Mouse (Mus musculus): ENCODE measurements around the gene D5Ertd579e. TPM values are rescaled to one million over a fixed set of nuclear protein-coding genes. Genes with fewer than 3 reads are reported as not detected.
A peak's percentile ranks its signal among the peaks of the same experiment; 100 is the strongest.

Gene D5Ertd579e
- polyA plus RNA-seq, 1 experiment from 2014 or later = 14.0 TPM

DNA sequence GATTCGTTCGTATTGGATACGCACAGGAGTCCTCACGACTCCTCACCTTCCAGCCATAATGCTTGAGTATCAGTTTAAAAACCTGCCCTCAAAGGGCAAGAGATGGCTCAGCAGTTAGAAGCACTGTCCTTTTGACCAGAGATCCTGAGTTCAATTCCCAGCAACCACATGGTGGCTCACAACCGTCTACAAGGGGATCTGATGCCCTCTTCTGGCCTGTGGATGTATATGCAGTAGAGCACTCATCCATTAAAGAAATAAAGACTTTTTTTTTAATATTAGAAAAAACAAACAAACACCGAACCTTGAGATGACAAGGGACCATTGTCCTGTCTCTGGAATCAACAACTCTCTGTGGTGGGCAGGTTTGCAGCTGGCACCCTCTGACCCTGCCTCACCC lies 111.5 kb downstream of the D5Ertd579e start:
- Histone ChIP-seq H3K4me2 (ENCODE audit: low read depth, low read length) (no peak overlapping the region), H3K27me3 (ENCODE audit: control insufficient read depth, insufficient read depth, low read depth, low read length) (no peaks in the 10 kb centered on the region), H3K9me3 (ENCODE audit: control insufficient read depth, low read length) (no peaks in the 10 kb centered on the region), H3K36me3 (ENCODE audit: control insufficient read depth, insufficient read depth, low read length) (no peaks in the 10 kb centered on the region), H3K4me1 (replicated peaks; ENCODE audit: control insufficient read depth, insufficient read depth, low read length) (peaks cover 7% of the 10 kb centered on the region), H3K4me3 (ENCODE audit: low read length) (no peak overlapping the region), H3K27ac (ENCODE audit: low read length) (no peak overlapping the region), H3K9ac (ENCODE audit: low read length) (no peak overlapping the region)
- no peak for ATAC-seq (ENCODE audit: low read depth)
- WGBS = 61% methylated on average over 6 of the region's 6 CpGs

DNA sequence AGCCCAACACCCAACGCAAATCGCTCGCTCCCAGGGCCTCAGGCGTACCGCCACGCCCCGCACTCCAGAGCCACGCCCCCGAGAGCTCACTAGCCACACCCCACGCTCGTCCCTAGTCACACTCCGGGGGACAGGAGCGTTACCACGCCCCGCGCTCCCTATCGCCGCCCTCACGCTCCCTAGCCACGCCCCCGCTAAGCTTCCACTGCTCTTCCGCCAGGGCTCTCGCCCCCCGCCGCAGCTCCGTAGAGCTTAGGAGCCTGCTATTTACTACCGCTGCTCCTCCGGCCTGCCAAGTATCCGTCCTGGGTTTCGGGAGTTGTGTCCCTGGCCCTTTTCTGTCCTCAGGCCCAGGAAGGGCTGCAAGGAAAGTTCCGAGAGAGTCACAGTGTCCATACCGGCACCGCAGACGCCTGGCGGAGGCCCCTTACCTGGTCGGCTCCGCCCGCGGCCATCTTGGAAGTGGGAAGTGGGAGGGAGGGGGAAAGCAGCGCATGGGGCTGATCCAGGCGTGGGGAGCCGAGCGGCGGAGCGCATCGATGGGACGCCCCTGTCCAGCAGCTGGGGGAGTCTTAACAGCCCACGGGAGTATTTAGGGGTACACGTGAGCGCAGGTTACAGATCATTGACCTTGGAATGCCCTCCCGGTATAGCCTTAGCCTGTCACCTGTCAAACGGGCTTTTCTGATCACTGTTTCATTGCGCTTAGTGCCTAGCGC lies 113.7 kb downstream of the D5Ertd579e start:
- Histone ChIP-seq H3K4me3 (ENCODE audit: low read length) (peak overlapping the region; percentile 80), H3K9ac (ENCODE audit: low read length) (peak overlapping the region; percentile 87), H3K4me1 (replicated peaks; ENCODE audit: control insufficient read depth, insufficient read depth, low read length) (peaks cover 7% of the 10 kb centered on the region), H3K27ac (ENCODE audit: low read length) (peak overlapping the region; percentile 80), H3K36me3 (ENCODE audit: control insufficient read depth, insufficient read depth, low read length) (no peaks in the 10 kb centered on the region), H3K27me3 (ENCODE audit: control insufficient read depth, insufficient read depth, low read depth, low read length) (no peaks in the 10 kb centered on the region), H3K9me3 (ENCODE audit: control insufficient read depth, low read length) (no peaks in the 10 kb centered on the region), H3K4me2 (ENCODE audit: low read depth, low read length) (peak overlapping the region; percentile 90)
- WGBS = 1% methylated on average over 50 of the region's 54 CpGs
- peak; percentile 99 for ATAC-seq (ENCODE audit: low read depth)

DNA sequence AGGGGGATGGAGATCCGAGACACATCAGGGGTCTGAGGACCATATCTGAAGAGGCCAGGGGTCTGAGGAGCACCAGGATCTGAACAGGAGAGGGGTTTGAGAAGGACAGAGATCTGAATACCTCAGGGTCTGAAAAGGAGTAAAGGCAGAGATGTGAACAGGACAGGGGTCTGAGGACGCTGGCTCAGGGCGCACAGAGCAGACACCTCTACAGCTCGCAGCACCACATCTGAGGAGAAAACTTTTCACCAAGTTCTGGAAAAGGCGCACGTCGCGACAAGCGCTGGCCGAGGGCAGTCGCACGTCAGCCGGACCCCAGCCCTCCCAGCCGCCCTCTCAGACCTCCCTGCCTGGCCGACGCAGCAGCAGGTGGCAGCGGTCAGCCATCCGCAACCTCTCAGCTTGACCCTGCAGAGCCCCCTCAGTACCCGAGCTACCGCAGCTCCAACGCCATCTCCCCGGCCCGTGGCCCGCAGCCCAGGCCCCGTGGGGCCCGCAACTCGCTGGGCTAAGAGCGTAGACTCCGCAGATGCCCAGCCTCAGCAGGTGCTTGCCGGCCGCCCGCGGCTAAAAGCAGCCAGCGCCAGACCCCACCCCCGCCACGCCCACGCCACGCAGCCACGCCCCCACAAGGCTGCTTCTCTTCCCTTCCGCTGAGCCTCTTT lies 114.4 kb downstream of the D5Ertd579e start:
- H3K9ac ChIP-seq (ENCODE audit: low read length) = peak overlapping the region; percentile 71
- no peak for ATAC-seq (ENCODE audit: low read depth)

DNA sequence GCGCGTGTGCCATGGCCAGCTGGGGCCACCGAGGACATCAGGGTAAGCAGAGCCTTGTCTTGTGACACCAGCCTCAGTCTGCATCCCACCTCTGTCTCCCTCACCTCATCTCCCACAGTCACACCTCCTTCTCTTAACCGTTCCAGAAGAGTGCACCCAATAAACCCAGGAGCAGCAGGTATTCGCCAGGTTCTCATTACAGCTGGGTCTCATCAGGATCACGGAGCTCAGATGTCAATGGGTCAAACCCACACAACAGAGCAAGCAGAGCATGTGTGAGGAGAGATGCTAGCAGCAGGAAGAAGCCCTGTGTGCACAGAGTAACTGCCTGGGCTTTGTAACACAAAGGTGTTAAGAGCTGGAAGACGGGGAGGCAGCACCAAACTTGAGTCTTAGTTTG lies 115.9 kb downstream of the D5Ertd579e start:
- no peak for ATAC-seq (ENCODE audit: low read depth)
- peaks cover 11% of the 10 kb centered on the region for H3K4me1 ChIP-seq (replicated peaks; ENCODE audit: control insufficient read depth, insufficient read depth, low read length)
- no peak overlapping the region for H3K9ac ChIP-seq (ENCODE audit: low read length)
- 67% methylated on average over 7 of the region's 7 CpGs for WGBS
- H3K27me3 ChIP-seq (ENCODE audit: control insufficient read depth, insufficient read depth, low read depth, low read length) = no peaks in the 10 kb centered on the region
- H3K4me3 ChIP-seq (ENCODE audit: low read length) = no peak overlapping the region
- no peak overlapping the region for H3K4me2 ChIP-seq (ENCODE audit: low read depth, low read length)
- H3K27ac ChIP-seq (ENCODE audit: low read length) = no peak overlapping the region
- no peaks in the 10 kb centered on the region for H3K9me3 ChIP-seq (ENCODE audit: control insufficient read depth, low read length)
- no peaks in the 10 kb centered on the region for H3K36me3 ChIP-seq (ENCODE audit: control insufficient read depth, insufficient read depth, low read length)

More for the DNA sequence above, 114.4 kb downstream of the D5Ertd579e start:
- Histone ChIP-seq H3K36me3 (ENCODE audit: control insufficient read depth, insufficient read depth, low read length) (no peaks in the 10 kb centered on the region), H3K4me1 (replicated peaks; ENCODE audit: control insufficient read depth, insufficient read depth, low read length) (peaks cover 7% of the 10 kb centered on the region), H3K27me3 (ENCODE audit: control insufficient read depth, insufficient read depth, low read depth, low read length) (no peaks in the 10 kb centered on the region), H3K9me3 (ENCODE audit: control insufficient read depth, low read length) (no peaks in the 10 kb centered on the region), H3K27ac (ENCODE audit: low read length) (no peak overlapping the region), H3K4me3 (ENCODE audit: low read length) (peak overlapping the region; percentile 80), H3K4me2 (ENCODE audit: low read depth, low read length) (peak overlapping the region; percentile 90)
- 1% methylated on average over 40 of the region's 40 CpGs for WGBS

DNA sequence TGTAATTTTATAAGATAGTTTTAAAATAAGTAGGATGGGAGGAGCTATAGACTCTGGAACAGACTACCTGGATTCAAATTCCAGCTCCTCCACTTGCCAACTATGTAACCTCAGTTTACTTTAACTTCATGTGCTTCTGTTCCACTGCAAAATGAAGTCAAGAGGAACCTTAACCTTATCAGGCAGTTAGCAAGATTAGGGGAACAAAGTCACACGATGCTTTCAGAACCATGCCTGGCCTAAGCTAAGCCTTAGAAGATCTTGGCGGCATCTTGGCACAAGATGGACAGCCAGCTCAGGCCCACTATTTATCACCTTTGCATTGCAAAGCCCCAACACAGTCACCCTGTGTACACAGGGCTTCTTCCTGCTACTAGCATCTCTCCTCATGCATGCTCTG lies 116.8 kb downstream of the D5Ertd579e start:
- Histone ChIP-seq H3K27me3 (ENCODE audit: control insufficient read depth, insufficient read depth, low read depth, low read length) (no peaks in the 10 kb centered on the region), H3K4me3 (ENCODE audit: low read length) (no peak overlapping the region), H3K9ac (ENCODE audit: low read length) (no peak overlapping the region), H3K4me2 (ENCODE audit: low read depth, low read length) (no peak overlapping the region), H3K4me1 (replicated peaks; ENCODE audit: control insufficient read depth, insufficient read depth, low read length) (peaks cover 20% of the 10 kb centered on the region), H3K9me3 (ENCODE audit: control insufficient read depth, low read length) (no peaks in the 10 kb centered on the region), H3K27ac (ENCODE audit: low read length) (no peak overlapping the region), H3K36me3 (ENCODE audit: control insufficient read depth, insufficient read depth, low read length) (no peaks in the 10 kb centered on the region)
- 49% methylated on average over 2 of the region's 2 CpGs for WGBS
- ATAC-seq (ENCODE audit: low read depth) = no peak

DNA sequence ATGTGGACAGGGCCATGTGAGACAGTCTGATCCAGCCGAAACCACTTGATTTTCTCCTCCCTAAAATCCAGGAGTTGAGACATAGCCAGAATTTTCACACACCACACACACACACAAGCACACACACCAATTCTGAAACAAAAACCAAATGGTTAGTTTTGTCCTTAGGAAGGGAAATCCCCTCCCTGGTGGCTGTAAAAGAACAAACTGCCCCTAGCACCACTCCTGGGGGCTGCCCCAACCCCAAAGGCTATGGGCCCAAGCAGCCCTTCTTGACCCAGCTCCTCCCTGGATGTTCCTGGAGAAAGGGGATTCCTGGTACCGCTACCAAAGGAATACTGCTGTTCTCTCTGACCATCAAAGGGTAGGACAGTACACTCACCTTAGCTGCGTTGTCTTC lies 119.4 kb downstream of the D5Ertd579e start:
- Histone ChIP-seq H3K4me3 (ENCODE audit: low read length) (no peak overlapping the region), H3K9me3 (ENCODE audit: control insufficient read depth, low read length) (no peaks in the 10 kb centered on the region), H3K36me3 (ENCODE audit: control insufficient read depth, insufficient read depth, low read length) (no peaks in the 10 kb centered on the region), H3K4me1 (replicated peaks; ENCODE audit: control insufficient read depth, insufficient read depth, low read length) (peaks cover 17% of the 10 kb centered on the region), H3K27me3 (ENCODE audit: control insufficient read depth, insufficient read depth, low read depth, low read length) (no peaks in the 10 kb centered on the region), H3K27ac (ENCODE audit: low read length) (no peak overlapping the region), H3K9ac (ENCODE audit: low read length) (no peak overlapping the region), H3K4me2 (ENCODE audit: low read depth, low read length) (no peak overlapping the region)
- no peak for ATAC-seq (ENCODE audit: low read depth)
- 92% methylated on average over 3 of the region's 3 CpGs for WGBS

DNA sequence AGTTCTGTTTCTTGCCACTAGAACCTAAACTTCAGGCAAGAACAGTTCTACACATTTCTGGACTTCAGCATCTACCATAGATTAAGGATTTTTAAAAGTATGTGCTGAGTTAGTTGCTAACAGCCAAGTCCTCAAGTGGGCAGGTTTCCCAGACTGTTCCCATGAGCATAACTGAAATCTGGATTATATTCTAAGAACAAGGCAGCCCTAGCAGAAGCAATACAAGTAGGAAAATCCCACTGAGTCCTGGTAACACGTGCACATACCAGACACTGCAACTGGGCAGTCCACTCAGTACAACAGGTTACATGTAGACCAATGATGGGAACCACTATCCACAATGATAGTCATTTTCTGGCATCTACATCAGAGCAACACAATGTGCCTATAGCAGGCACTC lies 120.1 kb downstream of the D5Ertd579e start:
- H3K4me1 ChIP-seq (replicated peaks; ENCODE audit: control insufficient read depth, insufficient read depth, low read length) = peaks cover 13% of the 10 kb centered on the region
- 74% methylated on average over 1 of the region's 1 CpGs for WGBS
- no peak overlapping the region for H3K27ac ChIP-seq (ENCODE audit: low read length)

DNA sequence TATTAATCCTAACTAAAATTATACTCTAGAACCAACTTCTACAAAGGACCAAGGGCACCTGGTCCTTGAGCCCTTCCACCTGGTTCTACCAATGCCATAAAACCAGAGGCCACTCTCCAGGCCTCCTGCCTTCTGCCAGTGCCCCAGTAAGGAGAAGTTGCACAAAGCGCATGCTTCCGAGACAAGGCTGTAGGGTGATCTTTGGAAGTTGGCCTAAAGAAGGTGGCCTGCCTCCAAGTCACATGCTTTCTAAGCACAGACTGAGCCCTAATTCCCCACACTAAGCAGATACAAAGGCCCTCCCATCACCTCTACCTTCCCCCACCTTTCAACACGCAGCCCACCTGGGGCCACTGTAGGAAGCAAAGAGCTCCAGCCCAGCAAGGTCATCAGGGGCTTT lies 120.6 kb downstream of the D5Ertd579e start:
- 65% methylated on average over 3 of the region's 3 CpGs for WGBS
- H3K9ac ChIP-seq (ENCODE audit: low read length) = no peak overlapping the region
- H3K4me1 ChIP-seq (replicated peaks; ENCODE audit: control insufficient read depth, insufficient read depth, low read length) = peaks cover 13% of the 10 kb centered on the region
- H3K36me3 ChIP-seq (ENCODE audit: control insufficient read depth, insufficient read depth, low read length) = peaks cover 3% of the 10 kb centered on the region; the same call in 1 of the 2 replicates
- peak overlapping the region; percentile 79 for H3K27ac ChIP-seq (ENCODE audit: low read length)
- H3K27me3 ChIP-seq (ENCODE audit: control insufficient read depth, insufficient read depth, low read depth, low read length) = no peaks in the 10 kb centered on the region
- H3K4me3 ChIP-seq (ENCODE audit: low read length) = no peak overlapping the region
- H3K9me3 ChIP-seq (ENCODE audit: control insufficient read depth, low read length) = no peaks in the 10 kb centered on the region
- peak; percentile 13; the same call in 1 of the 2 replicates for ATAC-seq (ENCODE audit: low read depth)
- H3K4me2 ChIP-seq (ENCODE audit: low read depth, low read length) = no peak overlapping the region

More for the DNA sequence above, 120.1 kb downstream of the D5Ertd579e start:
- Histone ChIP-seq H3K36me3 (ENCODE audit: control insufficient read depth, insufficient read depth, low read length) (peaks cover 3% of the 10 kb centered on the region; the same call in 1 of the 2 replicates), H3K4me2 (ENCODE audit: low read depth, low read length) (no peak overlapping the region), H3K9ac (ENCODE audit: low read length) (no peak overlapping the region), H3K4me3 (ENCODE audit: low read length) (no peak overlapping the region), H3K27me3 (ENCODE audit: control insufficient read depth, insufficient read depth, low read depth, low read length) (no peaks in the 10 kb centered on the region), H3K9me3 (ENCODE audit: control insufficient read depth, low read length) (no peaks in the 10 kb centered on the region)
- ATAC-seq (ENCODE audit: low read depth) = no peak

DNA sequence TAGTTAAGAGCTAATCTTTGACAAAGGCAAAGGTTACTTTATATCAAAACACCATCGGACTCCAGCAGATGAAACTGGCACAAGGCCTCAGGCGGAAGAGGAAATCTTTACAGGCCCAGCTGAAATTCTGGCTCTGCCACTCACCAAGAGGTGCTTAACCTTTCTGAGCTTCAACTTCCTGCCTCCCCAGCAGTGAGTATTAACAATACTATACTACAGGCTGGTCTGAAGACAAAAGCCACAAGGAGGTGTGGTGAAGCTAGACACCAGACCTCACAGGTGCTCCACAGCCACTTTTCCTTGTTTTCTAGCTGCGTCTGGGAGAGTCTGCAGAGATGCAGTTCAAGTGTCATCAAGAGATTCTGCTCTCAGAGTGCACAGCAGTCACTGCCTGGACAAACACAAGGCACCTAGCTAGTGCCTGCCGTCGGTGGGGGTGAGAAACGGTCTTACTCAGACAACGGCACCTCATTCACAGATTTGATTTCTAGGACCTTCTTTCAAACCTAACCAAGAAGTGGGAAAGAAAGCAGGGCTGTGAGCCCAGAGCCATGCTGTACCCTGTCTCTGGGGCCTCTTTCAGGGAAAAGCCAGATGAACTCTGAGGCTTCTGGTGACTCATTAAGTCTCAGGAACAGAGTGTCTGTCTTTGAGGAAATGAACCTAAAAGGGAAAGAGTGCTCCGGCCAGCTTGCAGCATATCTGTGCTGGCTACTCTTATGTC lies 121.5 kb downstream of the D5Ertd579e start:
- Histone ChIP-seq H3K4me2 (ENCODE audit: low read depth, low read length) (no peak overlapping the region), H3K4me3 (ENCODE audit: low read length) (no peak overlapping the region), H3K9me3 (ENCODE audit: control insufficient read depth, low read length) (no peaks in the 10 kb centered on the region), H3K27ac (ENCODE audit: low read length) (peak overlapping the region; percentile 79), H3K27me3 (ENCODE audit: control insufficient read depth, insufficient read depth, low read depth, low read length) (no peaks in the 10 kb centered on the region), H3K36me3 (ENCODE audit: control insufficient read depth, insufficient read depth, low read length) (peaks cover 3% of the 10 kb centered on the region; the same call in 1 of the 2 replicates), H3K4me1 (replicated peaks; ENCODE audit: control insufficient read depth, insufficient read depth, low read length) (peaks cover 13% of the 10 kb centered on the region), H3K9ac (ENCODE audit: low read length) (no peak overlapping the region; the same call in 1 of the 2 replicates)
- whole genome bisulfite sequencing = 26% methylated on average over 8 of the region's 8 CpGs
- peak; percentile 75 for ATAC-seq (ENCODE audit: low read depth)
